Mouse (Mus musculus) monocyte, adult 5-6 weeks (primary cell): ENCODE results near the gene Zkscan5. TPM values are rescaled to one million over a fixed set of nuclear protein-coding genes. Genes with fewer than 3 reads are reported as not detected.

ENCODE experiments used
- ATAC-seq: fragments of 153-309, 156-312 bp; replicated peaks from 2 replicates; pipeline ENCODE4 v1.8.0; 2017; ENCODE audit warnings: mild to moderate bottlenecking; ENCODE audit not compliant: low TSS enrichment, insufficient number of reproducible peaks, severe bottlenecking, poor library complexity, low FRiP score
- total RNA-seq: library from RNA; stranded (forward); fragments of 200-1000, 200-491, 200-594 nt; gene quantifications from 3 replicates; pipeline ENCODE4 v1.2.3, GENCODE M21; 2017

The Zkscan5 gene
- total RNA-seq, result 6.5 to 10.6 TPM (median 9.0 TPM) in 3 replicates

DNA sequence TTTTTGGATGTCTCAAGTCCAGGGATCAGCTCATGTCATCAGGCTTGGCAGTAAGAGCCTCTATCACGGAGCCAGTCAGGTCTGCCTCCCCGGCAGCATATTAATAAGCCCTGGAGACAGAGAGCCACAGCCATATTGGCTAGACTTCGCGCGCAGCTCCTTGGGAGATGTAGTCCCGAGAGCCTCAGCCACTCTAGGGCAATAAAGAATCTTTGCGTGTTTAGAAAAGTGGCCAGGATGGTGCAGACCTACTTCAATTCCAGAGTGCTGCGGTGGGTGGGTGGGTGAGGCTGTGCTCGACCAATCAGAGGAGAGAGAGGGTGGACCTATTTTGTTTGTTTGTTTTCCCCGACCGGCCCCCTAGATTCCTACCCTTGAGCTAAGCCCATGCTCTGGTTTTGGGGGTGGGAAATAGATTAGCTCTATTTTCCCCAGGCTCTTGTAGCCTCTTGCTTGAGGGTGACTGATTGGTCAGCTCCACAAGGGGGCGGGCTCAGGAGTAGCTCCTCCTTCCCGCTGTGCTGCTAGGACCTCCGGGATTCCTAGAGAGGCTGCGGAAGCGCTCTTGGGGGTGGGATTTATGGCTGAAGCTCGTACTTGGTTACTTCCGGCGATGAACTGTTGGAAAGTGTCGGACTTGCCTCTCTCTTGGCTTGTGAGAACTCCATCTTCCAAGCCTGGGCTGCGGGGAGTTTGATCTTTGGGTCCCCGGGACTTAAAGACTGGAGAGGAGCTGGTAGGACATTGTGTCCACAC, at the start of gene Zkscan5:
TSS of gene Zkscan5 (plus strand) at position 627 of the 756 bp plus-strand sequence.
- peak; percentile 92 for ATAC-seq

DNA sequence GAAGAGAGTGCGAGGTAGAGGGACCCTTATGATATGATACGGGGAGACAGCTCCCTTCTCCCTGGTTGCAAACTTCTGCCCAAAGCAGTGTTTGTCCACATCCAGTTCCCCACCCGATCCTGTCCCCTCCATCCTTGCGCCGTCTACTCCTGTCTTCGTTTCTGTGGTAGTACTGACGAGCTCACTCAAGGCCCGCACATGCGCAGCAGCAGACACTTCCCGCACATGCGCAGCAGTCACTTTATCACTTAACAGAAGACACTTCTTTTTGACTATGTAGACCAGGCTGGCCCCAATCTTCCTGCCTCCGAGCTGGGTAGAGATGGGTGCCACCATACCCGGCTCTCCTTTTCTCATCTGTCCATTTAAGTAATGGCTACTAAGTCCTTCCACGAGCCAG, 43.0 kb upstream of the Zkscan5 start:
- no peak for ATAC-seq

- ATAC-seq, result no peak
These were observed 39.7 kb upstream of the Zkscan5 start for GRCm38 (mm10) chr5:145164710-145165109.

GRCm38 (mm10) chr5:145165184-145165583, 39.2 kb upstream of the Zkscan5 start:
- ATAC-seq, result no peak

GRCm38 (mm10) chr5:145166536-145167305, 37.6 kb upstream of the Zkscan5 start, which contains the start of the genes Ptcd1 and Cpsf4:
TSS of gene Ptcd1 (minus strand) at chr5:145167108.
TSS of gene Cpsf4 (plus strand) at chr5:145167213.
- peak; percentile 94 for ATAC-seq

DNA sequence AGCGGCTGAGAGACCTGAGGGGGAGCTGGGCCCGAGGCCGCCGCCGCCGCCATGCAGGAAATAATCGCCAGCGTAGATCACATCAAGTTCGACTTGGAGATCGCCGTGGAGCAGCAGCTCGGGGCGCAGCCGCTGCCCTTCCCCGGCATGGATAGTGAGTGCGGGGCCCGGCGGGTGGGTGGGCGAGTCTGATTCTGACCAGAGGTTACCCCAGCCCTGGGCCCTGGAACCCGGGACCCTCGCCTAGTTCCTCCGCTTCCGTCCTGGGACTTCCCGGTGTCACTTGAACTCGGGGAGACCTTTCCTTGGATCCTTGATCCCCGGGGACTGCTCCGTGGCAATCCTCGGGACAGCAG, 37.1 kb upstream of the Zkscan5 start:
- ATAC-seq, result no peak

GRCm38 (mm10) chr5:145178461-145178980, 25.8 kb upstream of the Zkscan5 start:
- no peak for ATAC-seq

- ATAC-seq, result no peak
These were observed 19.1 kb upstream of the Zkscan5 start for GRCm38 (mm10) chr5:145185244-145185643.

GRCm38 (mm10) chr5:145189416-145189815, 14.9 kb upstream of the Zkscan5 start:
- no peak for ATAC-seq

DNA sequence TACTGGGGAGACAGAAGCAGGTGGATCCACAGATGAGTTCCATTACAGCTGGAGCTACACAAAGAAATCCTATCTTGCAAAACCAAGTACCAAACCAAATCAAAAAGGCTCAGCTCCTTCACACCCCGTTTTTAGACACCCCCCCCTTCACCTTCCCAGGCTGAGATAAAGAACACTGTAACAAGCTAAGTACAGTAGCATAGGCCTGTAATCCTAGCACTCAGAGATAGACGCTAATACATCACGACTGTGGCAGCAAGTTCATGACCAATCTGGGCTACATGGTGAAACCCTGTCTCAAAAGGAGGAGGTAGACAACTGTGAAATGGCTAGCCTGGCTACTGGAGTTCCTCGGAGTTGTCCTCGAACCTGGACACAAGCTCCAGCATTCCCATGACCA, 14.0 kb upstream of the Zkscan5 start:
- no peak for ATAC-seq

GRCm38 (mm10) chr5:145190875-145191798, 13.2 kb upstream of the Zkscan5 start:
- peak; percentile 97 for ATAC-seq

- ATAC-seq, result no peak
These were observed 12.4 kb upstream of the Zkscan5 start, which contains the start of gene Atp5j2 for GRCm38 (mm10) chr5:145191962-145192361. TSS of gene Atp5j2 (minus strand) at chr5:145192062.

DNA sequence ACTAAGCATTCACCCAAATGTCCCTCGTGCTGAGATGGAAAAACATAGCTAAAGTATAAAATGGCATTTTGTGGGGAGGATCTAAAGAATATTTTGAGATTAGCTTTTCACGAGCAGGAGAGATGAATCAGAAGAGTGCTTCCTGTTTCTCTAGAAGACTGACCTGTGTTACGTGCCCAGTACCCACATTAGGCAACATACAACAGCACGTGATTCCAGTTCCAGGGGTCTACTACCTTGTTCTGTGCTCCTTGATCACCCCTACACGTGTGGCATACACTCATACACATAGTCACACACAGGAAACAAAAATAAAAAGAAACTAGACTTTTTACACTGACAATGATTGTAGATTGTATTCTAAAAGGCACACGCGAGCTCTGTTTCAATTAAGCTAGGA, 4.0 kb upstream of the Zkscan5 start:
- no peak for ATAC-seq

- peak; percentile 64 for ATAC-seq
These were observed 2.9 kb upstream of the Zkscan5 start, which contains the start of gene Zkscan14 for GRCm38 (mm10) chr5:145201321-145201991. TSS of gene Zkscan14 (minus strand) at chr5:145201868.

DNA sequence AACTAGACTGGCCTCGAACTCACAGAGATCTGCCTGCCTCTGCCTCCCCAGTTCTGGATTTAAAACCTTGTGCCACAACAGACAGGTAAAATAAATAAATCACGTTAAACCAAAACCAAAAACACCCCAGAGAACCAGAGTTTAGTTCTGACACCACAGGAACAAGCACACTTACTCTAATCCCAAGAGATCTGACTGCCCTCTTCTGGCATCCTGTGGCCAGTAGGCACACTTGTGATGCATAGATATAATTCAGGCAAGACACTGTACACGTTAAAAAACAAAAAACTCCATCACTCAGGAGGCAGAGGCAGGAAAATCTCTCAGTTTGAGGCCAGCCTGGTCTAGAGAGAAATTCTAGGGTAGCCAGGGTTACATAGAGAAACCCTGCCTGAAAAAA, 1.9 kb upstream of the Zkscan5 start:
- ATAC-seq, result no peak

- no peak for ATAC-seq
These were observed 679 bp downstream of the Zkscan5 start for GRCm38 (mm10) chr5:145205041-145205440.

- ATAC-seq, result no peak
These were observed 3.0 kb downstream of the Zkscan5 start for GRCm38 (mm10) chr5:145207385-145207784.

GRCm38 (mm10) chr5:145207954-145208353, 3.6 kb downstream of the Zkscan5 start:
- ATAC-seq, result no peak
